Mouse (Mus musculus) ES-Bruce4 (cell line): Measurements from ENCODE around the gene Dync2li1.

ENCODE experiments used
- CTCF ChIP-seq: IDR thresholded peaks from one replicate; pipeline ENCODE4 v1.8.1; 2011; ENCODE audit warnings: low read depth, low read length
- POLR2A ChIP-seq: IDR thresholded peaks from one replicate; pipeline ENCODE4 v1.8.1; 2011; ENCODE audit warnings: low read length; ENCODE audit not compliant: insufficient read depth

DNA sequence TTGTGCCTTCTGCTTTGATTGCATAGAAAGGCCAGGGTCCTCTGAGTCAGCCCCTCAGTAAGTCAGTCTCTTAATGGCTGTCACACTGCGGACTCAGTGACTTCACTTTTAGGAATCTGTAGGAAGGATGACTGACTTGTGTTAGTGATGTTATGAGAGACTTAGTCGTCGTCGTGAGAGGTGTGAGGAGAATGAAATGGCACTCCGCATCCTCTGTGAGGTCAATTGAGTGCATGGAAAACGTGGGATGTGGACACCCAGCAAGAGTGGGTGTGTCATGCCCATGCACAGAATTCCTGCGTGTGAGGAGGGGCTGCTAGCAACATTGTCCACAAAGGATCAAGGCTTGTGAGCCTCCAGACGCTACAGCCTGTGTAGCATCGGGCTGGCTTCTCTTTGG is 2.3 kb downstream of the Dync2li1 start:
- no peak for TF ChIP-seq CTCF
- no peak for TF ChIP-seq POLR2A
